Mouse (Mus musculus): ENCODE results near the gene March4. TPM values are rescaled to one million over a fixed set of nuclear protein-coding genes. Genes with fewer than 3 reads are reported as not detected.

Gene March4
- total and polyA plus RNA-seq, 2 experiments = not detected

GRCm38 (mm10) chr1:72492666-72493065 lies 44.1 kb downstream of the March4 start:
- DNase-seq (ENCODE audit: extremely low read depth, low read depth, low spot score) = no peak
- Histone ChIP-seq H3K4me3 (ENCODE audit: insufficient read depth, low read depth, low read length) (no peak overlapping the region), H3K27ac (replicated peaks; ENCODE audit: insufficient read depth, low read depth, low read length) (no peak overlapping the region), H3K36me3 (ENCODE audit: control insufficient read depth, insufficient read depth, low read length) (no peaks in the 10 kb centered on the region), H3K27me3 (ENCODE audit: control insufficient read depth, insufficient read depth, low read length) (no peaks in the 10 kb centered on the region), H3K4me1 (ENCODE audit: control insufficient read depth, insufficient read depth, low read length) (no peaks in the 10 kb centered on the region), H3K79me2 (ENCODE audit: control insufficient read depth, insufficient read depth, low read length) (no peaks in the 10 kb centered on the region), H3K9ac (ENCODE audit: low read depth, low read length) (no peak overlapping the region)
- WGBS = 91% methylated on average over 10 of the region's 10 CpGs
- TF ChIP-seq CTCF (IDR thresholded peaks at IDR 0.05; ENCODE audit: low read depth, low read length) = no peak
- TF ChIP-seq POLR2A (IDR thresholded peaks at IDR 0.05; ENCODE audit: extremely low read depth, insufficient read depth, low read length) = no peak

DNA sequence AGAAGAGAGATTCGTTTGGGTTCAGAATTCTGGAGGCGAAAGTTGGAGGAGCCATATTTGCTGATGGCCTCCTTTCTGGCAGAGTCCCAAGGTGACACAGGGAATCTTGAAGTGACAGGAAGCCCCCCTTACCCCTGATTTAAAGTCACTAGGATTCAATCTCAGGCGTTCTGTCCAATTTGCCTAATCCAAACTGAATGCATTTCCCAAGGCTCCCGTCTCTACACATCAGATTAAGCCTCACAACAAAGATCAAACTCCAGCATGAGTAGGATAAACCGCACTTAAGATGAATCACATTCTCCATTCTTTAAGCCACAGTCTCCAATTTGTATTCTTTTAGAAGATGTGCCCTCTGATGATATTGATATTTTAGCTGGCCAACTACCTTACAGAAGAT lies 45.4 kb downstream of the March4 start:
- Histone ChIP-seq H3K27me3 (ENCODE audit: control insufficient read depth, insufficient read depth, low read length) (no peaks in the 10 kb centered on the region), H3K79me2 (ENCODE audit: control insufficient read depth, insufficient read depth, low read length) (no peaks in the 10 kb centered on the region), H3K4me1 (ENCODE audit: control insufficient read depth, insufficient read depth, low read length) (no peaks in the 10 kb centered on the region), H3K36me3 (ENCODE audit: control insufficient read depth, insufficient read depth, low read length) (no peaks in the 10 kb centered on the region), H3K9ac (ENCODE audit: low read depth, low read length) (no peak overlapping the region), H3K27ac (replicated peaks; ENCODE audit: insufficient read depth, low read depth, low read length) (no peak overlapping the region), H3K4me3 (ENCODE audit: insufficient read depth, low read depth, low read length) (no peak overlapping the region)
- WGBS = 71% methylated on average over 5 of the region's 5 CpGs
- no peak for DNase-seq (ENCODE audit: extremely low read depth, low read depth, low spot score)
- TF ChIP-seq POLR2A (IDR thresholded peaks at IDR 0.05; ENCODE audit: extremely low read depth, insufficient read depth, low read length) (no peak), CTCF (IDR thresholded peaks at IDR 0.05; ENCODE audit: low read depth, low read length) (no peak)

- WGBS = 64% methylated on average over 3 of the region's 3 CpGs
- no peaks in the 10 kb centered on the region for H3K36me3 ChIP-seq (ENCODE audit: control insufficient read depth, insufficient read depth, low read length)
- H3K27ac ChIP-seq (replicated peaks; ENCODE audit: insufficient read depth, low read depth, low read length) = no peak overlapping the region
- H3K9ac ChIP-seq (ENCODE audit: low read depth, low read length) = no peak overlapping the region
- no peaks in the 10 kb centered on the region for H3K4me1 ChIP-seq (ENCODE audit: control insufficient read depth, insufficient read depth, low read length)
- DNase-seq (ENCODE audit: extremely low read depth, low read depth, low spot score) = no peak
- no peak overlapping the region for H3K4me3 ChIP-seq (ENCODE audit: insufficient read depth, low read depth, low read length)
- H3K79me2 ChIP-seq (ENCODE audit: control insufficient read depth, insufficient read depth, low read length) = no peaks in the 10 kb centered on the region
- no peak for TF ChIP-seq CTCF (IDR thresholded peaks at IDR 0.05; ENCODE audit: low read depth, low read length)
- no peak for TF ChIP-seq POLR2A (IDR thresholded peaks at IDR 0.05; ENCODE audit: extremely low read depth, insufficient read depth, low read length)
- H3K27me3 ChIP-seq (ENCODE audit: control insufficient read depth, insufficient read depth, low read length) = no peaks in the 10 kb centered on the region
Observed at GRCm38 (mm10) chr1:72490801-72491200, 45.9 kb downstream of the March4 start.

DNA sequence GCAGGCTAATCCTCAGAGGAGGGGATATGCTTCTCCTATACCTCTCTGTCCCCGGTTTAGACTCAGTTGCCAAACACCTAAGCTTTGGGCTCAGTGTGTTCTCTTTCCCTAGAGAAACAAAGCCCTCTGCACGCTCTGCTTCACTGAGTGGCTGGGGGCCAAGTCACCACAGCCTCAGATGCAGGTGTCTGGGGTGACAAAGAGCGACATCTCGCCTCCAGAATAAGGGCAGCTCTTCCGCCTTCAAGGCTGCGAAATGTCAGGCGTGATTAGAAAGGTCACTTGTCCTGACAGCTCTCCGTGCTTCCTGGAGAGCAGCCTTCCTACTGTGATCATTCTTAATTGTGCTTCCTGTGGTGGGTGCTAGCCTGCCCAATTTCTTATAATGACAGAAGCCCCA lies 46.5 kb downstream of the March4 start:
- no peak for DNase-seq (ENCODE audit: extremely low read depth, low read depth, low spot score)
- TF ChIP-seq CTCF (IDR thresholded peaks at IDR 0.05; ENCODE audit: low read depth, low read length) (no peak), POLR2A (IDR thresholded peaks at IDR 0.05; ENCODE audit: extremely low read depth, insufficient read depth, low read length) (no peak)
- Histone ChIP-seq H3K4me3 (ENCODE audit: insufficient read depth, low read depth, low read length) (no peak overlapping the region), H3K9ac (ENCODE audit: low read depth, low read length) (no peak overlapping the region), H3K79me2 (ENCODE audit: control insufficient read depth, insufficient read depth, low read length) (no peaks in the 10 kb centered on the region), H3K27me3 (ENCODE audit: control insufficient read depth, insufficient read depth, low read length) (no peaks in the 10 kb centered on the region), H3K36me3 (ENCODE audit: control insufficient read depth, insufficient read depth, low read length) (no peaks in the 10 kb centered on the region), H3K27ac (replicated peaks; ENCODE audit: insufficient read depth, low read depth, low read length) (no peak overlapping the region), H3K4me1 (ENCODE audit: control insufficient read depth, insufficient read depth, low read length) (no peaks in the 10 kb centered on the region)
- WGBS = 22% methylated on average over 8 of the region's 8 CpGs

GRCm38 (mm10) chr1:72476594-72476993 lies 60.1 kb downstream of the March4 start:
- Histone ChIP-seq H3K27me3 (ENCODE audit: control insufficient read depth, insufficient read depth, low read length) (no peaks in the 10 kb centered on the region), H3K27ac (replicated peaks; ENCODE audit: insufficient read depth, low read depth, low read length) (no peak overlapping the region), H3K36me3 (ENCODE audit: control insufficient read depth, insufficient read depth, low read length) (no peaks in the 10 kb centered on the region), H3K4me1 (ENCODE audit: control insufficient read depth, insufficient read depth, low read length) (no peaks in the 10 kb centered on the region), H3K79me2 (ENCODE audit: control insufficient read depth, insufficient read depth, low read length) (no peaks in the 10 kb centered on the region), H3K4me3 (ENCODE audit: insufficient read depth, low read depth, low read length) (no peak overlapping the region), H3K9ac (ENCODE audit: low read depth, low read length) (no peak overlapping the region)
- TF ChIP-seq CTCF (IDR thresholded peaks at IDR 0.05; ENCODE audit: low read depth, low read length) (no peak), POLR2A (IDR thresholded peaks at IDR 0.05; ENCODE audit: extremely low read depth, insufficient read depth, low read length) (no peak)
- no peak for DNase-seq (ENCODE audit: extremely low read depth, low read depth, low spot score)
- 84% methylated on average over 2 of the region's 2 CpGs for WGBS

GRCm38 (mm10) chr1:72469075-72469474 lies 67.7 kb downstream of the March4 start:
- WGBS = 75% methylated on average over 2 of the region's 2 CpGs

More at GRCm38 (mm10) chr1:72469075-72469474, 67.7 kb downstream of the March4 start:
- H3K4me1 ChIP-seq (ENCODE audit: control insufficient read depth, insufficient read depth, low read length) = no peaks in the 10 kb centered on the region
- no peaks in the 10 kb centered on the region for H3K27me3 ChIP-seq (ENCODE audit: control insufficient read depth, insufficient read depth, low read length)
- no peak overlapping the region for H3K9ac ChIP-seq (ENCODE audit: low read depth, low read length)
- H3K79me2 ChIP-seq (ENCODE audit: control insufficient read depth, insufficient read depth, low read length) = no peaks in the 10 kb centered on the region
- H3K27ac ChIP-seq (replicated peaks; ENCODE audit: insufficient read depth, low read depth, low read length) = no peak overlapping the region
- TF ChIP-seq POLR2A (IDR thresholded peaks at IDR 0.05; ENCODE audit: extremely low read depth, insufficient read depth, low read length) = no peak
- TF ChIP-seq CTCF (IDR thresholded peaks at IDR 0.05; ENCODE audit: low read depth, low read length) = no peak
- no peak overlapping the region for H3K4me3 ChIP-seq (ENCODE audit: insufficient read depth, low read depth, low read length)
- no peaks in the 10 kb centered on the region for H3K36me3 ChIP-seq (ENCODE audit: control insufficient read depth, insufficient read depth, low read length)
- DNase-seq (ENCODE audit: extremely low read depth, low read depth, low spot score) = no peak
